12 mouse cellular contexts compared by ENCODE assay signal in the genomic region with DNA sequence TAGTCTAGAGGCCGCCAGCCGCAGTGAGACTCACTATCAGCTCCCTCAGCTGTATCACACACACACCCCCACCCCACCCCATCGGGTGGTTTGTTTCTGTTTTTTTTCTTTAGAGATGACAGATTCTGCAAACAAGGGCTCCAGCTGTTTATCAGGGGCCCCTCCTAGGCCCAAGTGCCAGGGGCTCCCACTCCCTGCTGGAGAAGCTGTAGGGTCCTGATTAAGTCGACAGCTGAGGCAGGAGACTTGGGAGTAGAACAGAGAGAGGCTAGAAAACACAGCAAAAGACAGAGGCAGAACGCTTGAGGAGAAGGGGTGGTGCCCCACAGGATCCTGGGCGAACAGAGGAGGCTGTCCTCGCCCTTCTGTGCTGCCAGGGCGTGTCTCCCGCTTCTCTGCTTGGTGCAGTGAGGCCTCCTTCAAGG. TPM values are rescaled to one million over a fixed set of nuclear protein-coding genes. Genes with fewer than 3 reads are reported as not detected.
A peak's percentile ranks its signal among the peaks of the same experiment; 100 is the strongest.
DNase-seq lines count a peak whose midpoint lies in the region; ATAC-seq lines count a peak whose summit lies in the region.
"Had no signal": no experiment of that assay in that cellular context is flagged by ENCODE, and none has a peak within 500 bp of the region (broad histone marks: within the 10 kb centered on the region; RNA-seq: fewer than 3 reads in every experiment).

No protein-coding gene starts in this region.

- 34% methylated on average over 9 of the region's 9 CpGs for WGBS in heart, embryonic 10.5 days
- WGBS in liver, embryonic 11.5 days = 31% methylated on average over 9 of the region's 9 CpGs
- WGBS in stomach, embryonic 15.5 days = 50% methylated on average over 9 of the region's 9 CpGs
- 77% methylated on average over 9 of the region's 9 CpGs for WGBS in kidney, embryonic 14.5 days

- DNase-seq in heart, embryonic 10.5 days (ENCODE audit: low spot score) = peak; percentile 95
- DNase-seq in heart, adult 18-20 months = no peak
- peak; percentile 54 for DNase-seq in T-cell, adult 2 months (ENCODE audit: low spot score)
- DNase-seq in liver, embryonic 11.5 days (ENCODE audit: low spot score) = peak; percentile 75
- DNase-seq in layer of hippocampus, adult 18-20 months (ENCODE audit: low spot score in 2 of 2) = no peak
- no peak for DNase-seq in frontal cortex, postnatal 36 days (ENCODE audit: low spot score in 2 of 2)
- DNase-seq: gastrocnemius, postnatal 14 days; kidney, adult 2 months; retina, postnatal 1 day had no signal

- H3K36me3 ChIP-seq in heart, embryonic 10.5 days = no peaks in the 10 kb centered on the region
- no peaks in the 10 kb centered on the region for H3K36me3 ChIP-seq in liver, embryonic 11.5 days (ENCODE audit: control insufficient read depth, insufficient read depth, low read length)
- H3K36me3 ChIP-seq in stomach, embryonic 15.5 days = no peaks in the 10 kb centered on the region
- H3K36me3 ChIP-seq in kidney, embryonic 14.5 days (ENCODE audit: control insufficient read depth, insufficient read depth, low read length) = no peaks in the 10 kb centered on the region
- H3K36me3 ChIP-seq: midbrain, embryonic 15.5 days had no signal

- ATAC-seq in liver, embryonic 11.5 days (replicated peaks; ENCODE audit: low FRiP score) = peak; percentile 97
- peak; percentile 89 for ATAC-seq in stomach, embryonic 15.5 days (ENCODE audit: insufficient read depth, low FRiP score, low read depth)
- ATAC-seq in kidney, embryonic 14.5 days (ENCODE audit: low FRiP score, low TSS enrichment) = no peak
- ATAC-seq: midbrain, embryonic 15.5 days had no signal

- peaks cover 26% of the 10 kb centered on the region for H3K4me1 ChIP-seq in heart, embryonic 10.5 days
- peaks cover 32% of the 10 kb centered on the region for H3K4me1 ChIP-seq in liver, embryonic 11.5 days (replicated peaks; ENCODE audit: control insufficient read depth, insufficient read depth, low read length)
- H3K4me1 ChIP-seq in stomach, embryonic 15.5 days = peaks cover 4% of the 10 kb centered on the region; the same call in 1 of the 2 replicates
- H3K4me1 ChIP-seq in kidney, embryonic 14.5 days (ENCODE audit: control insufficient read depth, insufficient read depth, low read length) = no peaks in the 10 kb centered on the region
- H3K4me1 ChIP-seq: midbrain, embryonic 15.5 days had no signal

- no peaks in the 10 kb centered on the region for H3K9me3 ChIP-seq in heart, embryonic 10.5 days
- H3K9me3 ChIP-seq in liver, embryonic 11.5 days (ENCODE audit: control insufficient read depth, low read length) = no peaks in the 10 kb centered on the region
- no peaks in the 10 kb centered on the region for H3K9me3 ChIP-seq in stomach, embryonic 15.5 days
- no peaks in the 10 kb centered on the region for H3K9me3 ChIP-seq in kidney, embryonic 14.5 days (ENCODE audit: control insufficient read depth, low read length)
- H3K9me3 ChIP-seq: midbrain, embryonic 15.5 days had no signal

- peak overlapping the region; percentile 51 for H3K4me2 ChIP-seq in liver, embryonic 11.5 days
- H3K4me2 ChIP-seq in stomach, embryonic 15.5 days = no peak overlapping the region
- no peak overlapping the region for H3K4me2 ChIP-seq in kidney, embryonic 14.5 days (replicated peaks; ENCODE audit: low read depth, low read length)
- H3K4me2 ChIP-seq: midbrain, embryonic 15.5 days had no signal

- peak overlapping the region; percentile 78 for H3K27ac ChIP-seq in heart, embryonic 10.5 days
- peak overlapping the region; percentile 94 for H3K27ac ChIP-seq in liver, embryonic 11.5 days (ENCODE audit: low read depth, low read length)
- H3K27ac ChIP-seq in stomach, embryonic 15.5 days = no peak overlapping the region
- no peak overlapping the region for H3K27ac ChIP-seq in kidney, embryonic 14.5 days (ENCODE audit: low read depth, low read length)
- H3K27ac ChIP-seq: midbrain, embryonic 15.5 days had no signal

- H3K9ac ChIP-seq in liver, embryonic 11.5 days (ENCODE audit: low read depth, low read length) = peak overlapping the region; percentile 47; the same call in 1 of the 2 replicates
- H3K9ac ChIP-seq in stomach, embryonic 15.5 days = no peak overlapping the region
- H3K9ac ChIP-seq in kidney, embryonic 14.5 days (ENCODE audit: low read depth, low read length) = no peak overlapping the region
- H3K9ac ChIP-seq: midbrain, embryonic 15.5 days had no signal

- no peaks in the 10 kb centered on the region for H3K27me3 ChIP-seq in heart, embryonic 10.5 days (ENCODE audit: insufficient read depth, poor library complexity, severe bottlenecking)
- no peaks in the 10 kb centered on the region for H3K27me3 ChIP-seq in liver, embryonic 11.5 days (replicated peaks; ENCODE audit: control insufficient read depth, insufficient read depth, low read length)
- H3K27me3 ChIP-seq in stomach, embryonic 15.5 days (replicated peaks) = no peaks in the 10 kb centered on the region
- no peaks in the 10 kb centered on the region for H3K27me3 ChIP-seq in kidney, embryonic 14.5 days (ENCODE audit: control insufficient read depth, insufficient read depth, low read length)
- H3K27me3 ChIP-seq: midbrain, embryonic 15.5 days had no signal

- no peak overlapping the region; the same call in 1 of the 2 replicates for H3K4me3 ChIP-seq in heart, embryonic 10.5 days
- no peak overlapping the region for H3K4me3 ChIP-seq in liver, embryonic 11.5 days (ENCODE audit: low read depth, low read length)
- no peak overlapping the region for H3K4me3 ChIP-seq in stomach, embryonic 15.5 days (replicated peaks)
- no peak overlapping the region for H3K4me3 ChIP-seq in kidney, embryonic 14.5 days (ENCODE audit: low read length)
- H3K4me3 ChIP-seq: midbrain, embryonic 15.5 days had no signal

RNA-seq across cellular contexts. Expression of a gene that starts 31.0 kb away (rescaled TPM):
- 552 and 644 TPM in 2 replicates for polyA plus RNA-seq in heart, embryonic 10.5 days (2016; fragmentation: Nextera tagmentation; extraction: Ambion mirVana)
- total RNA-seq in heart, adult 18-20 months (2021) = 10 to 100 TPM; 83.3 to 87.1 TPM
- polyA plus RNA-seq in liver, embryonic 11.5 days (2014; fragmentation: Nextera tagmentation; extraction: Ambion mirVana) = 525 and 530 TPM in 2 replicates
- 391 and 408 TPM in 2 replicates for polyA plus RNA-seq in stomach, embryonic 15.5 days (2015; fragmentation: Nextera tagmentation; extraction: Ambion mirVana)
- total RNA-seq in layer of hippocampus, adult 18-20 months (2021) = 10 to 100 TPM; 43.4 to 43.6 TPM
- 257 and 276 TPM in 2 replicates for polyA plus RNA-seq in kidney, embryonic 14.5 days (2014; fragmentation: Nextera tagmentation; extraction: Ambion mirVana)

RNA-seq across cellular contexts. Expression of a gene that starts 33.7 kb away (rescaled TPM):
- 23.0 and 28.5 TPM in 2 replicates for polyA plus RNA-seq in heart, embryonic 10.5 days (2016; fragmentation: Nextera tagmentation; extraction: Ambion mirVana)
- 10 to 100 TPM; 10.2 to 10.4 TPM for total RNA-seq in heart, adult 18-20 months (2021)
- polyA plus RNA-seq in liver, embryonic 11.5 days (2014; fragmentation: Nextera tagmentation; extraction: Ambion mirVana) = 20.7 and 21.3 TPM in 2 replicates
- 23.3 and 25.2 TPM in 2 replicates for polyA plus RNA-seq in stomach, embryonic 15.5 days (2015; fragmentation: Nextera tagmentation; extraction: Ambion mirVana)
- 10 to 100 TPM; 19.1 to 23.9 TPM for total RNA-seq in layer of hippocampus, adult 18-20 months (2021)
- polyA plus RNA-seq in kidney, embryonic 14.5 days (2014; fragmentation: Nextera tagmentation; extraction: Ambion mirVana) = 24.9 and 28.9 TPM in 2 replicates

Comparison
In these comparisons a context has a peak if more than half of its experiments do, and no peak if none do; other contexts are left out.
1. DNase-seq: peak in heart, embryonic 10.5 days (single experiment), T-cell, adult 2 months (single experiment) and liver, embryonic 11.5 days (single experiment); none in heart, adult 18-20 months (0 of 2), layer of hippocampus, adult 18-20 months (0 of 2) and frontal cortex, postnatal 36 days (0 of 2).
2. H3K27ac ChIP-seq: peak in heart, embryonic 10.5 days (single experiment) and liver, embryonic 11.5 days (single experiment); none in stomach, embryonic 15.5 days (single experiment) and kidney, embryonic 14.5 days (single experiment).